Comparison of ENCODE assay signal across 17 mouse cellular contexts in the genomic region with DNA sequence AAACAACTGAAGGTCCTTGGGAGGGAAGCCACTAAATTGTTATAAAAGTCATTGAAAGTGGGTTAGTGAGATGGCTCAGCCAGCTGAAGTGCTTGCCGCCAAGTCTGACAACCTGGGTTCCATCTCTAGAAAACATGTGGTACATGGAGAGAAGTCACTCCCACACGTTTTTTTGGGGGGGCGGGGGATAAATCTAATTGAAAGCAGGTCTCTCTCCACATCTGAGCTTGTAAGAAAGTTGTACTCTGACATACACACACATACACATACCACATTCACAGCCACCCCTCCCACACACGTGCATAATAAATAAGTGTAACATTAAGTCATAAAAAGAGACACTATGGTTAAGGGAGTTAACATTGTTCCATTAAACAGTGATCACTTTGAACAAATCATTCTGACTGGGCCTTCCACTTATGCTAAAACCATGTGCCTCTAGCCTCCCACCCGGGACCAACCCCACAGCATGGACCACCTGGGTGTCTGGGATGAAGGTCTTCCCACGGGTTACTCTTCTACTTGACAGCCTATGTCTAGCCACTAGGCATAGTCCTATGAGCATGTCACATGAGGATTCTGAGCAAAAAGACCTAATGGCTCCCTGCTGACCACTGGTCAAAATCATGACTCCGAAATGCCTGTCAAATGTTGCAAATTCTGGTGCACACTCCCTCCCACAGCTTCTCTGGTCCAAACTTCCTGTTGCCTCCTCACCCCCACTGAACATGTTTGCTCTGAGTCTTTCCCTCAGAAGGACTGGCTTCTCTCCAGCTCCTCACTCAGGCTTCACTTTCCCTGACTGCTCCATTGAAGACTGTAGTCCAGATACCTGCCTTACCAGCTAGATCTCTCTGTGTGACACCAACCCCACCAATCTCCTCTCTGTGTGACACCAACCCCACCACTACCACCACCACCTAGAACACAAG.
DNase-seq lines count a peak whose midpoint lies in the region; ATAC-seq lines count a peak whose summit lies in the region.
"Had no signal": no experiment of that assay in that cellular context is flagged by ENCODE, and none has a peak within 500 bp of the region (broad histone marks: within the 10 kb centered on the region; RNA-seq: fewer than 3 reads in every experiment).

No protein-coding gene starts in this region.

- peaks cover 11% of the 10 kb centered on the region for H3K27me3 ChIP-seq in limb, embryonic 12.5 days
- peaks cover 6% of the 10 kb centered on the region; the same call in 1 of the 2 replicates for H3K27me3 ChIP-seq in limb, embryonic 10.5 days (ENCODE audit: low read depth, poor library complexity, severe bottlenecking)
- no peaks in the 10 kb centered on the region for H3K27me3 ChIP-seq in embryonic facial prominence, embryonic 15.5 days
- no peaks in the 10 kb centered on the region for H3K27me3 ChIP-seq in kidney, embryonic 14.5 days (ENCODE audit: control insufficient read depth, insufficient read depth, low read length)
- H3K27me3 ChIP-seq: midbrain, embryonic 12.5 days had no signal

- peaks cover 38% of the 10 kb centered on the region for H3K4me1 ChIP-seq in limb, embryonic 12.5 days (replicated peaks)
- peaks cover 35% of the 10 kb centered on the region for H3K4me1 ChIP-seq in limb, embryonic 10.5 days
- H3K4me1 ChIP-seq in embryonic facial prominence, embryonic 15.5 days = peaks cover 2% of the 10 kb centered on the region; the same call in 1 of the 2 replicates
- H3K4me1 ChIP-seq in kidney, embryonic 14.5 days (ENCODE audit: control insufficient read depth, insufficient read depth, low read length) = peaks cover 7% of the 10 kb centered on the region; the same call in 1 of the 2 replicates
- H3K4me1 ChIP-seq: midbrain, embryonic 12.5 days had no signal

- no peaks in the 10 kb centered on the region for H3K36me3 ChIP-seq in limb, embryonic 12.5 days
- no peaks in the 10 kb centered on the region for H3K36me3 ChIP-seq in limb, embryonic 10.5 days
- no peaks in the 10 kb centered on the region for H3K36me3 ChIP-seq in embryonic facial prominence, embryonic 15.5 days
- no peaks in the 10 kb centered on the region for H3K36me3 ChIP-seq in kidney, embryonic 14.5 days (ENCODE audit: control insufficient read depth, insufficient read depth, low read length)
- H3K36me3 ChIP-seq: midbrain, embryonic 12.5 days had no signal

- no peak for DNase-seq in limb, embryonic 10.5 days (ENCODE audit: low spot score)
- peak; percentile 43 to 64 for DNase-seq in kidney, postnatal 4 days
- no peak for DNase-seq in testis, postnatal 10 days (ENCODE audit: low spot score)
- no peak for DNase-seq in ovary, postnatal 10 days (ENCODE audit: low spot score)
- DNase-seq: cerebellum, postnatal 14 days; gastrocnemius, adult 2 months; heart, adult 2 months; heart, postnatal 10 days; layer of hippocampus, adult 9-11 months; thymus, postnatal 36 days had no signal

- H3K9ac ChIP-seq in limb, embryonic 12.5 days (replicated peaks) = no peak overlapping the region
- no peak overlapping the region for H3K9ac ChIP-seq in embryonic facial prominence, embryonic 15.5 days
- H3K9ac ChIP-seq in kidney, embryonic 14.5 days (ENCODE audit: low read depth, low read length) = no peak overlapping the region
- H3K9ac ChIP-seq: hindbrain, embryonic 14.5 days; liver, embryonic 14.5 days; midbrain, embryonic 12.5 days had no signal

- no peak overlapping the region for H3K4me2 ChIP-seq in limb, embryonic 12.5 days
- H3K4me2 ChIP-seq in embryonic facial prominence, embryonic 15.5 days (replicated peaks) = no peak overlapping the region
- no peak overlapping the region for H3K4me2 ChIP-seq in kidney, embryonic 14.5 days (replicated peaks; ENCODE audit: low read depth, low read length)
- H3K4me2 ChIP-seq: hindbrain, embryonic 14.5 days; midbrain, embryonic 12.5 days had no signal

- 53% methylated on average over 7 of the region's 7 CpGs for WGBS in limb, embryonic 12.5 days
- 76% methylated on average over 7 of the region's 7 CpGs for WGBS in limb, embryonic 10.5 days
- 46% methylated on average over 7 of the region's 7 CpGs for WGBS in embryonic facial prominence, embryonic 15.5 days
- WGBS in kidney, embryonic 14.5 days = 38% methylated on average over 7 of the region's 7 CpGs

- ATAC-seq in limb, embryonic 12.5 days (ENCODE audit: insufficient number of reproducible peaks, insufficient read depth, low FRiP score, low TSS enrichment, low read depth) = 0 out of 2 replicates have a peak, but pooled peaks have one; percentile 48
- no peak for ATAC-seq in embryonic facial prominence, embryonic 15.5 days (ENCODE audit: insufficient number of reproducible peaks, low FRiP score, low TSS enrichment, low read depth)
- peak; percentile 85 for ATAC-seq in kidney, embryonic 14.5 days (ENCODE audit: low FRiP score, low TSS enrichment)
- ATAC-seq: intestine, embryonic 16.5 days had no signal

- no peak overlapping the region for H3K27ac ChIP-seq in limb, embryonic 12.5 days
- H3K27ac ChIP-seq in limb, embryonic 10.5 days = no peak overlapping the region
- H3K27ac ChIP-seq in embryonic facial prominence, embryonic 15.5 days (replicated peaks) = 0 out of 2 replicates have a peak overlapping the region, but pooled peaks have one; percentile 8
- H3K27ac ChIP-seq in kidney, embryonic 14.5 days (ENCODE audit: low read depth, low read length) = no peak overlapping the region
- H3K27ac ChIP-seq: gastrocnemius, adult 2 months; heart, adult 2 months; hindbrain, embryonic 14.5 days; liver, embryonic 14.5 days; midbrain, embryonic 12.5 days had no signal

- no peak overlapping the region for H3K4me3 ChIP-seq in limb, embryonic 12.5 days (replicated peaks)
- no peak overlapping the region for H3K4me3 ChIP-seq in limb, embryonic 10.5 days
- no peak overlapping the region for H3K4me3 ChIP-seq in embryonic facial prominence, embryonic 15.5 days (replicated peaks)
- H3K4me3 ChIP-seq in kidney, embryonic 14.5 days (ENCODE audit: low read length) = no peak overlapping the region
- H3K4me3 ChIP-seq: gastrocnemius, adult 2 months; heart, adult 2 months; midbrain, embryonic 12.5 days had no signal

- H3K9me3 ChIP-seq in limb, embryonic 12.5 days = no peaks in the 10 kb centered on the region
- no peaks in the 10 kb centered on the region for H3K9me3 ChIP-seq in limb, embryonic 10.5 days (replicated peaks)
- H3K9me3 ChIP-seq in embryonic facial prominence, embryonic 15.5 days (replicated peaks) = no peaks in the 10 kb centered on the region
- no peaks in the 10 kb centered on the region for H3K9me3 ChIP-seq in kidney, embryonic 14.5 days (ENCODE audit: control insufficient read depth, low read length)
- H3K9me3 ChIP-seq: midbrain, embryonic 12.5 days had no signal

Comparison
In these comparisons a context has a peak if more than half of its experiments do, and no peak if none do; other contexts are left out.
1. DNase-seq: peak in kidney, postnatal 4 days (2 of 2); none in limb, embryonic 10.5 days (single experiment), testis, postnatal 10 days (single experiment) and ovary, postnatal 10 days (single experiment).